Comparison of ENCODE assay signal across 9 mouse cellular contexts in genomic region chr1:153900860-153901730, GRCm38 (mm10). TPM values are rescaled to one million over a fixed set of nuclear protein-coding genes. Genes with fewer than 3 reads are reported as not detected.
A peak's percentile ranks its signal among the peaks of the same experiment; 100 is the strongest.
DNase-seq lines count a peak whose midpoint lies in the region; ATAC-seq and TF ChIP-seq lines count a peak whose summit lies in the region.
"Had no signal": no experiment of that assay in that cellular context is flagged by ENCODE, and none has a peak within 500 bp of the region (broad histone marks: within the 10 kb centered on the region; RNA-seq: fewer than 3 reads in every experiment).

No protein-coding gene starts in this region.

- no peak for TF ChIP-seq POLR2A in heart, adult 2 months (IDR thresholded peaks at IDR 0.05; ENCODE audit: insufficient read depth, low read depth, low read length)

- peak overlapping the region; percentile 97 for H3K27ac ChIP-seq in embryonic facial prominence, embryonic 10.5 days (replicated peaks)
- peak overlapping the region; percentile 98 for H3K27ac ChIP-seq in heart, adult 2 months
- H3K27ac ChIP-seq in kidney, embryonic 14.5 days (ENCODE audit: low read depth, low read length): peak overlapping the region; percentile 95; the same call in 1 of the 2 replicates

- peak overlapping the region; percentile 89 for H3K9ac ChIP-seq in heart, adult 2 months (ENCODE audit: low read depth, low read length)
- peak overlapping the region; percentile 85 for H3K9ac ChIP-seq in kidney, embryonic 14.5 days (ENCODE audit: low read depth, low read length)

- H3K4me3 ChIP-seq in embryonic facial prominence, embryonic 10.5 days: peak overlapping the region; percentile 88
- H3K4me3 ChIP-seq in heart, adult 2 months: peak overlapping the region; percentile 81
- H3K4me3 ChIP-seq in kidney, embryonic 14.5 days (ENCODE audit: low read length): peak overlapping the region; percentile 88

- peaks cover 40% of the 10 kb centered on the region for H3K4me1 ChIP-seq in embryonic facial prominence, embryonic 10.5 days
- H3K4me1 ChIP-seq in heart, adult 2 months (ENCODE audit: control insufficient read depth, insufficient read depth, low read length): peaks cover 10% of the 10 kb centered on the region
- H3K4me1 ChIP-seq in kidney, embryonic 14.5 days (ENCODE audit: control insufficient read depth, insufficient read depth, low read length): peaks cover 10% of the 10 kb centered on the region; the same call in 1 of the 2 replicates

- TF ChIP-seq EP300 in heart, adult 2 months (IDR thresholded peaks at IDR 0.05; ENCODE audit: insufficient read depth, low read depth, low read length): peak; percentile 54; the same call in 1 of the 2 replicates

- TF ChIP-seq CTCF in heart, adult 2 months (IDR thresholded peaks at IDR 0.05): no peak

- no peaks in the 10 kb centered on the region for H3K27me3 ChIP-seq in embryonic facial prominence, embryonic 10.5 days (replicated peaks; ENCODE audit: low read depth, poor library complexity, severe bottlenecking)
- no peaks in the 10 kb centered on the region for H3K27me3 ChIP-seq in heart, adult 2 months (ENCODE audit: control insufficient read depth, insufficient read depth, low read length)
- no peaks in the 10 kb centered on the region for H3K27me3 ChIP-seq in kidney, embryonic 14.5 days (ENCODE audit: control insufficient read depth, insufficient read depth, low read length)

- ATAC-seq in kidney, embryonic 14.5 days (ENCODE audit: low FRiP score, low TSS enrichment): peak; percentile 10; the same call in 1 of the 2 replicates

- H3K79me2 ChIP-seq in heart, adult 2 months (replicated peaks; ENCODE audit: control insufficient read depth, insufficient read depth, low read length): no peaks in the 10 kb centered on the region

- peak overlapping the region; percentile 81 for H3K4me2 ChIP-seq in kidney, embryonic 14.5 days (replicated peaks; ENCODE audit: low read depth, low read length)

- WGBS in embryonic facial prominence, embryonic 10.5 days: 3% methylated on average over 25 of the region's 25 CpGs
- WGBS in heart, adult 2 months: 1% methylated on average over 25 of the region's 25 CpGs
- 2% methylated on average over 25 of the region's 25 CpGs for WGBS in kidney, embryonic 14.5 days

- peaks cover 36% of the 10 kb centered on the region for H3K36me3 ChIP-seq in embryonic facial prominence, embryonic 10.5 days (replicated peaks)
- peaks cover 33% of the 10 kb centered on the region for H3K36me3 ChIP-seq in heart, adult 2 months (ENCODE audit: control insufficient read depth, insufficient read depth, low read length)
- peaks cover 33% of the 10 kb centered on the region for H3K36me3 ChIP-seq in kidney, embryonic 14.5 days (ENCODE audit: control insufficient read depth, insufficient read depth, low read length)

- DNase-seq in A20 (ENCODE audit: low read depth, low spot score) (peak; percentile 11), MN1 (ENCODE audit: low spot score) (peak; percentile 32)
- peak; percentile 61 for DNase-seq in embryonic facial prominence, embryonic 10.5 days (ENCODE audit: low spot score)
- DNase-seq in heart, adult 2 months: peak; percentile 68 to 74
- peak; percentile 79 for DNase-seq in lung, postnatal 14 days
- peak; percentile 48 to 58 for DNase-seq in spleen, postnatal 10 days (ENCODE audit: low spot score in 2 of 2)
- no peak for DNase-seq in layer of hippocampus, adult 9-10 months (ENCODE audit: low spot score)

- intact Hi-C loops in heart, adult 2 months (cut with DNase I): loop anchor here (1.0 kb wide), 1 partner anchor 21 kb away; no protein-coding TSS in a partner anchor

- no peaks in the 10 kb centered on the region for H3K9me3 ChIP-seq in embryonic facial prominence, embryonic 10.5 days
- H3K9me3 ChIP-seq in kidney, embryonic 14.5 days (ENCODE audit: control insufficient read depth, low read length): no peaks in the 10 kb centered on the region

RNA-seq across cellular contexts. Expression of gene Teddm2, which starts 1.1 kb away (rescaled TPM):
- 0.45 and 0.50 TPM in 2 replicates for polyA plus RNA-seq in embryonic facial prominence, embryonic 10.5 days (2016; fragmentation: Nextera tagmentation; extraction: Ambion mirVana)
- under 1 TPM; 0.91 TPM for total RNA-seq in heart, adult 2 months (2021)
- polyA plus RNA-seq in heart, adult 2 months (2012; rRNA removed): 0.49 and 1.00 TPM in 2 replicates
- 0.38 and 0.50 TPM in 2 replicates for polyA plus RNA-seq in kidney, embryonic 14.5 days (2014; fragmentation: Nextera tagmentation; extraction: Ambion mirVana)

RNA-seq across cellular contexts. Expression of gene Glul, which starts 1.4 kb away (rescaled TPM):
- polyA plus RNA-seq in embryonic facial prominence, embryonic 10.5 days (2016; fragmentation: Nextera tagmentation; extraction: Ambion mirVana): 120 and 129 TPM in 2 replicates
- 100 to 1,000 TPM; 406 to 679 TPM for total RNA-seq in heart, adult 2 months (2021)
- 344 and 559 TPM in 2 replicates for polyA plus RNA-seq in heart, adult 2 months (2012; rRNA removed)
- polyA plus RNA-seq in kidney, embryonic 14.5 days (2014; fragmentation: Nextera tagmentation; extraction: Ambion mirVana): 132 and 139 TPM in 2 replicates

RNA-seq across cellular contexts. Expression of gene Teddm1a, which starts 9.6 kb away (rescaled TPM):
- polyA plus RNA-seq in embryonic facial prominence, embryonic 10.5 days (2016; fragmentation: Nextera tagmentation; extraction: Ambion mirVana): not detected in 2 replicates
- not detected for total RNA-seq in heart, adult 2 months (2021)
- polyA plus RNA-seq in heart, adult 2 months (2012; rRNA removed): not detected in 2 replicates
- polyA plus RNA-seq in kidney, embryonic 14.5 days (2014; fragmentation: Nextera tagmentation; extraction: Ambion mirVana): not detected in 2 replicates

RNA-seq across cellular contexts. Expression of gene Teddm1b, which starts 26.9 kb away (rescaled TPM):
- polyA plus RNA-seq in embryonic facial prominence, embryonic 10.5 days (2016; fragmentation: Nextera tagmentation; extraction: Ambion mirVana): 0.74 and 0.96 TPM in 2 replicates
- total RNA-seq in heart, adult 2 months (2021): not detected
- not detected in 2 replicates for polyA plus RNA-seq in heart, adult 2 months (2012; rRNA removed)
- polyA plus RNA-seq in kidney, embryonic 14.5 days (2014; fragmentation: Nextera tagmentation; extraction: Ambion mirVana): 0.51 and 0.61 TPM in 2 replicates
- polyA plus RNA-seq: large intestine, adult 2 months had no signal

RNA-seq across cellular contexts. Expression of gene Rgsl1, which starts 57.2 kb away (rescaled TPM):
- polyA plus RNA-seq in embryonic facial prominence, embryonic 10.5 days (2016; fragmentation: Nextera tagmentation; extraction: Ambion mirVana): 0.07 TPM in 1 of 2 replicates, not detected in the other
- not detected for total RNA-seq in heart, adult 2 months (2021)
- 0.15 TPM in 1 of 2 replicates, not detected in the other for polyA plus RNA-seq in heart, adult 2 months (2012; rRNA removed)
- not detected in 2 replicates for polyA plus RNA-seq in kidney, embryonic 14.5 days (2014; fragmentation: Nextera tagmentation; extraction: Ambion mirVana)
